Mouse (Mus musculus) myocyte (in vitro differentiated cells): ENCODE measurements around the gene Zfp385c.

Experiments used
- E2F4 ChIP-seq: IDR thresholded peaks from one replicate; pipeline ENCODE4 v1.6.1; 2011; ENCODE audit warnings: mild to moderate bottlenecking, control low read depth, moderate library complexity; ENCODE audit not compliant: insufficient read depth
- MAX ChIP-seq: IDR thresholded peaks from one replicate; pipeline ENCODE4 v1.6.1; 2011; ENCODE audit warnings: low read depth, mild to moderate bottlenecking, control low read depth
- MYOD1 ChIP-seq, 3 experiments: IDR thresholded peaks; one replicate each; pipeline ENCODE4 v1.6.1; 2011; ENCODE audit warnings: control low read depth in 2 of 3, low read depth in 2 of 3, mild to moderate bottlenecking in 2 of 3, moderate library complexity in 1 of 3; ENCODE audit not compliant: insufficient read length in 2 of 3, control insufficient read depth in 1 of 3
- POLR2A ChIP-seq: IDR thresholded peaks from one replicate; pipeline ENCODE4 v1.6.1; 2011; ENCODE audit warnings: low read depth, mild to moderate bottlenecking, control low read depth, moderate library complexity; ENCODE audit not compliant: insufficient read length
- POLR2AphosphoS2 ChIP-seq: IDR thresholded peaks from one replicate; pipeline ENCODE4 v1.6.1; 2011; ENCODE audit warnings: low read depth, control low read depth; ENCODE audit not compliant: insufficient read length
- REST ChIP-seq: IDR thresholded peaks from one replicate; pipeline ENCODE4 v1.6.1; 2011; ENCODE audit warnings: mild to moderate bottlenecking, control low read depth, moderate library complexity; ENCODE audit not compliant: insufficient read depth, insufficient read length
- SRF ChIP-seq: IDR thresholded peaks from one replicate; pipeline ENCODE4 v1.6.1; 2011; ENCODE audit warnings: low read depth; ENCODE audit not compliant: control insufficient read depth, insufficient read length
- TCF12 ChIP-seq: IDR thresholded peaks from one replicate; pipeline ENCODE4 v1.6.1; 2011; ENCODE audit warnings: mild to moderate bottlenecking, control low read depth; ENCODE audit not compliant: poor library complexity, insufficient read depth, severe bottlenecking
- USF1 ChIP-seq: IDR thresholded peaks from one replicate; pipeline ENCODE4 v1.6.1; 2011; ENCODE audit warnings: low read depth, mild to moderate bottlenecking, control low read depth, moderate library complexity

DNA sequence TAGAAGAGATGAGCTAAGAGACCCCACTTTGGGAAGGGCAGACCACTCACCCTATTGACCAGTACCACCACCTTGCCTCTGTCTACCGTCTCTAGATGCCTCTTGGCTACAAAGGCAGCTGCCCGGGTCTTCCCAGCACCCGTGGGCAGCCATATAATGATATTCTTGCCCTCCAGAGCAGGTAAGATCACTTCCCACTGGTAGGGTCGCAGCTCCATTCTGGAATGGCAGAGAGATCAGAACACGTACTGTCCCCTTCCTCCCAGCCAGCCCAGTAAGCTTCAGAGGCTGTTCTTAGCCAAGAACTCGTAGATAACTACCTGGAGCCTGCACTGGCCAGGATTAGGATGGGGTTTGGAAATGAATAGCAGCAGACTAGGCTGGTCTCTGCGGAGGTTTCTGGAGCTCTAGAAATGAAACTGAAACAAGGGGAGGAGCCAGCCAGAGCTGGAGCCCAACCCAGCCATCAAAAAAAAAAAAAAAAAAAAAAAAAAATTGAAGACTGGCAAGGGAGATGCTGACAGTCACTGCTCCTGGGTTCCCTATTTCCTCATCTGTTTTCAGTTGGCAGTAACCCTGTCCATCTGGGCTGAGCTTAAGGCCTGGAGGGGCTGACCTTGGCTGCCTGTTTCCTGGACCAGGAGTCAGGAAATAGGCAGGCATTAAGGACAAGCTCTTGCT is 11.7 kb upstream of the Zfp385c start, which contains the start of gene Dhx58:
- TF ChIP-seq POLR2A = no peak
- no peak for TF ChIP-seq MYOD1 (IDR thresholded peaks at IDR 0.05; ENCODE audit: control insufficient read depth in 1 of 3, insufficient read length in 2 of 3, low read depth in 2 of 3)
- no peak for TF ChIP-seq TCF12
- no peak for TF ChIP-seq POLR2AphosphoS2
- TF ChIP-seq E2F4 = no peak
- TF ChIP-seq REST = no peak
- TF ChIP-seq USF1 = no peak
- TF ChIP-seq MAX = no peak
- TF ChIP-seq SRF = no peak
